Mouse (Mus musculus) cerebellum, adult 2 months (tissue): Measurements from ENCODE around the gene Tiam1.

ENCODE experiments used
- CTCF ChIP-seq: fragments of 200-500 bp; IDR thresholded peaks from 2 replicates; pipeline ENCODE4 v1.5.1; 2011; ENCODE audit warnings: low read depth, mild to moderate bottlenecking, control low read depth, low read length, moderate library complexity, borderline replicate concordance; ENCODE audit not compliant: insufficient read depth
- POLR2A ChIP-seq: fragments of 200-500 bp; IDR thresholded peaks from 2 replicates; pipeline ENCODE4 v1.6.1; 2011; ENCODE audit warnings: low read length, control low read depth, borderline replicate concordance; ENCODE audit not compliant: insufficient read depth

- TF ChIP-seq POLR2A (no peak), CTCF (no peak)
Observed at GRCm38 (mm10) chr16:90150126-90150525, 6.6 kb upstream of the Tiam1 start.
